Mouse (Mus musculus) G1E (cell line): ENCODE measurements around the gene Pds5a.

Experiments used
- CTCF ChIP-seq: IDR thresholded peaks from 2 replicates; pipeline ENCODE4 v1.5.1; 2012; ENCODE audit warnings: low read depth, low read length, inconsistent platforms, mixed read lengths
- GATA1 ChIP-seq: IDR thresholded peaks from 2 replicates; pipeline ENCODE4 v1.6.1; 2012; ENCODE audit warnings: borderline replicate concordance, low read length, inconsistent platforms, mixed read lengths
- GATA2 ChIP-seq: IDR thresholded peaks from 2 replicates; pipeline ENCODE4 v1.6.1; 2012; ENCODE audit warnings: low read depth, low read length, inconsistent platforms, borderline replicate concordance
- POLR2AphosphoS5 ChIP-seq: IDR thresholded peaks from 2 replicates; pipeline ENCODE4 v1.6.1; 2012; ENCODE audit warnings: low read depth, low read length, inconsistent platforms; ENCODE audit not compliant: insufficient replicate concordance
- TAL1 ChIP-seq: conservative IDR thresholded peaks from 2 replicates; pipeline ENCODE4 v1.6.1; 2012; ENCODE audit warnings: low read depth, low read length, inconsistent platforms, mixed read lengths

DNA sequence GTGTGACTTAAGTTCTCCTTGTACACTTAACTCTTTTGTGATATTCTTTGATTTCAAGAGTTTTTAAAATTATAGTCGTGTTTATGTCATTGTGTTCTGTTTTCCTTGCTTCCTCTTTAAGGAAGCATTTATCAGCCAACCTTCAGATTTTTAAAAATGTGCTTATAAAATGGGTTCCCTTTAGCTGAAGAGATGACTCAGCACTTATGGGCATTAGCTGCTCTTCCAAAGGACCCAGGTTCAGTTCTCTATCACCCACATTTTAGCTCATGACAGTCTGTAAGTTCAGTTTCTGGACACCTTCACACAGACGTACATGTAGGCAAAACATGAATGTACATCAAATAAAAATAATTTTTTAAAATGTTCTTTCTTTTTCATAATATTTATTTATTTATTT is 105.7 kb downstream of the Pds5a start:
- TF ChIP-seq GATA1, result no peak
- TF ChIP-seq CTCF, result no peak
- no peak for TF ChIP-seq TAL1
- TF ChIP-seq POLR2AphosphoS5, result no peak
- TF ChIP-seq GATA2, result no peak
